Mouse (Mus musculus) ES-Bruce4 (cell line): ENCODE results near the gene Rnf43.

Source experiments
- CTCF ChIP-seq: IDR thresholded peaks from one replicate; pipeline ENCODE4 v1.8.1; 2011; ENCODE audit warnings: low read depth, low read length
- EP300 ChIP-seq: IDR thresholded peaks from 2 replicates; pipeline ENCODE4 v1.6.1; 2011; ENCODE audit warnings: low read depth, low read length; ENCODE audit not compliant: insufficient read depth
- POLR2A ChIP-seq: IDR thresholded peaks from one replicate; pipeline ENCODE4 v1.8.1; 2011; ENCODE audit warnings: low read length; ENCODE audit not compliant: insufficient read depth

DNA sequence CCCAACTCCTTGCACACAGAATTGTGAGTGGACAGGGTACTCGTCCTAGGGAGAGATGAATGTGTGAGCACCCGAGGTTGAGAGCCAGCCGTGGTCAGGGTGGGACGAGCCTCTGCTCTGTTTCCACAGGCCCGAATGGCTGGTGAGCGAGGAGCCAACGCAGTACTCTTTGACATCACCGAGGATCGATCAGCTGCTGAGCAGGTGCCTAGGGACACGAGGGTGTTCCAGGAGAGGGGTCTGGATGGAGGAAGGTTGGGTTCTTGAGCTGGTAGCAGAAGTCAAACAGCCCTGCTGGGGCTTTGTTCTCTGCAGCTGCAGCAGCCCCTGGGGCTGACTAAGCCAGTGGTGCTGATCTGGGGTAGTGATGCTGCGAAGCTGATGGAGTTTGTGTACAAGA is 64.5 kb downstream of the Rnf43 start:
- no peak for TF ChIP-seq CTCF
- no peak for TF ChIP-seq EP300
- no peak for TF ChIP-seq POLR2A
